24 mouse cellular contexts compared by ENCODE assay signal in the genomic region with DNA sequence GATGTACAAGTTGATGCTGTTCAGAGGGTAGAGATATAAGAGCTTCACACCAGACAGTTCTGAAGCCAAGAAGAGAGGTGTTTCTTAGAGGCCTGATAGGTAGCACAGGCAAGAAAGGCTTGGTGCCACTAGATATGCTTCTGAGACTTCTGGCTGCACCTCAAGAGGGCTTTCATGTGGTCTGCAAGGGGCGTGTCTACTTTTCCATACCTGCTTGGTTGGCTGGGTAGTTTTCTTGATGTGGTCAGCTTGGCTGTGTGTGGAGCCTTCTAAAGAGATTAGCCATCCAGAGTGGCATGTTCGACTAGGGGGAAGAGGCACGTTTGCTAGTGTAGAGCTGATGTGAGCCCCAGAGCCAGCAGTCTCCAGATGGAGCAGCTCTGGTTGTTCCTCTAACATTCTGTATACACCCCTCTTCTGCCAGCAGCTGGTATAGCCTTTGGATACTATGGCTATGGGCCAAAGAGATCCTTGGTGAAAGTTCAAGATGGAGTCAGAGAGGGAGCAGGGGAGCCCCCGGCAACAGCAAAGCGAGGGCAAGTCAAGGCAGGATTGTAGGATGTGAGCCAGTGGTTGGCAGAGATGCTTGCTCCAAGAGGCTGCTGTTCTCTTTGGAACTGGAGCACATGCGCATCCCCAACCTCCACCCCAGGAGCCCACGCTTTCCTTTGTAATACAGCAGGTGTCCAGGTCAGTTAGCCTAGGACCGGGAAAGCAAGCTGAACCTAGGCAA. TPM values are rescaled to one million over a fixed set of nuclear protein-coding genes. Genes with fewer than 3 reads are reported as not detected.
DNase-seq lines count a peak whose midpoint lies in the region; ATAC-seq and TF ChIP-seq lines count a peak whose summit lies in the region.
"Had no signal": no experiment of that assay in that cellular context is flagged by ENCODE, and none has a peak within 500 bp of the region (broad histone marks: within the 10 kb centered on the region; RNA-seq: fewer than 3 reads in every experiment).

No protein-coding gene starts in this region.

- peak; percentile 29; the same call in 1 of the 2 replicates for ATAC-seq in lung, embryonic 16.5 days (ENCODE audit: low read depth)
- peak; percentile 49 for ATAC-seq in inflammation-experienced regulatory T-cells, adult 6 months
- ATAC-seq in liver, postnatal 0 days = no peak
- no peak for ATAC-seq in stomach, postnatal 0 days (ENCODE audit: low FRiP score, low TSS enrichment)
- ATAC-seq: midbrain, embryonic 16.5 days had no signal

- no peaks in the 10 kb centered on the region for H3K27me3 ChIP-seq in lung, embryonic 16.5 days (ENCODE audit: control insufficient read depth, insufficient read depth, low read depth, low read length)
- H3K27me3 ChIP-seq in liver, postnatal 0 days (ENCODE audit: insufficient read depth, low read length) = no peaks in the 10 kb centered on the region
- H3K27me3 ChIP-seq in stomach, postnatal 0 days (ENCODE audit: control insufficient read depth, insufficient read depth, low read length) = no peaks in the 10 kb centered on the region
- H3K27me3 ChIP-seq: embryonic facial prominence, embryonic 12.5 days; liver, embryonic 15.5 days had no signal

- H3K9me3 ChIP-seq in lung, embryonic 16.5 days (ENCODE audit: control insufficient read depth, low read length) = no peaks in the 10 kb centered on the region
- no peaks in the 10 kb centered on the region for H3K9me3 ChIP-seq in ES-E14 (ENCODE audit: control insufficient read depth, insufficient read depth, low read depth, low read length)
- no peaks in the 10 kb centered on the region for H3K9me3 ChIP-seq in liver, postnatal 0 days (ENCODE audit: low read length)
- H3K9me3 ChIP-seq in stomach, postnatal 0 days (ENCODE audit: control insufficient read depth, low read length) = no peaks in the 10 kb centered on the region
- H3K9me3 ChIP-seq: embryonic facial prominence, embryonic 12.5 days; liver, embryonic 15.5 days had no signal

- WGBS in lung, embryonic 16.5 days = 64% methylated on average over 8 of the region's 8 CpGs
- 72% methylated on average over 8 of the region's 8 CpGs for WGBS in liver, postnatal 0 days (ENCODE audit: insufficient replicate concordance)
- WGBS in stomach, postnatal 0 days = 58% methylated on average over 8 of the region's 8 CpGs

- no peaks in the 10 kb centered on the region for H3K36me3 ChIP-seq in lung, embryonic 16.5 days (ENCODE audit: control insufficient read depth, insufficient read depth, low read length)
- H3K36me3 ChIP-seq in ES-E14 (ENCODE audit: control insufficient read depth, insufficient read depth, low read length, poor library complexity, severe bottlenecking) = no peaks in the 10 kb centered on the region
- H3K36me3 ChIP-seq in liver, postnatal 0 days (replicated peaks; ENCODE audit: insufficient read depth, low read length) = no peaks in the 10 kb centered on the region
- no peaks in the 10 kb centered on the region for H3K36me3 ChIP-seq in stomach, postnatal 0 days (ENCODE audit: control insufficient read depth, insufficient read depth, low read length)
- H3K36me3 ChIP-seq: embryonic facial prominence, embryonic 12.5 days; liver, embryonic 15.5 days had no signal

- peaks cover 21% of the 10 kb centered on the region for H3K4me1 ChIP-seq in lung, embryonic 16.5 days (replicated peaks; ENCODE audit: control insufficient read depth, insufficient read depth, low read length)
- H3K4me1 ChIP-seq in ES-E14 (ENCODE audit: control insufficient read depth in 2 of 2, insufficient read depth in 2 of 2, low read length in 2 of 2, poor library complexity in 1 of 2) = peaks cover 4 to 25% of the 10 kb centered on the region in 2 experiments
- peaks cover 5% of the 10 kb centered on the region for H3K4me1 ChIP-seq in liver, postnatal 0 days (ENCODE audit: insufficient read depth)
- H3K4me1 ChIP-seq in stomach, postnatal 0 days (replicated peaks; ENCODE audit: control insufficient read depth, insufficient read depth) = peaks cover 5% of the 10 kb centered on the region
- H3K4me1 ChIP-seq: liver, embryonic 15.5 days had no signal

- DNase-seq in lung, postnatal 36 days = no peak
- no peak for DNase-seq in ES-E14 (ENCODE audit: low read depth, low spot score)
- DNase-seq in thymus, postnatal 36 days = peak; percentile 63 to 71
- no peak for DNase-seq in urinary bladder, postnatal 10 days (ENCODE audit: low spot score)
- DNase-seq in liver, postnatal 0 days = no peak
- no peak for DNase-seq in stomach, postnatal 0 days (ENCODE audit: low spot score)
- DNase-seq: adrenal gland, postnatal 36 days; B cell, adult 2 months; cerebellum, postnatal 25 days; heart, adult 18-20 months; heart, postnatal 10 days; kidney, adult 8-10 months; layer of hippocampus, postnatal 36 days had no signal

- H3K27ac ChIP-seq in lung, embryonic 16.5 days (ENCODE audit: low read length) = no peak overlapping the region
- no peak overlapping the region for H3K27ac ChIP-seq in ES-E14 (ENCODE audit: insufficient read depth, low read depth, low read length, poor library complexity, severe bottlenecking)
- no peak overlapping the region for H3K27ac ChIP-seq in liver, postnatal 0 days (ENCODE audit: low read depth)
- H3K27ac ChIP-seq in stomach, postnatal 0 days (replicated peaks) = no peak overlapping the region
- H3K27ac ChIP-seq: embryonic facial prominence, embryonic 12.5 days; hindbrain, embryonic 14.5 days; liver, embryonic 15.5 days; macrophage had no signal

- in situ Hi-C loops in ES-E14 (cut with MboI; ENCODE audit: low sequenced_read_pairs in 2 of 2, unreplicated experiment in 2 of 2) = no loop called here

- H3K4me2 ChIP-seq in lung, embryonic 16.5 days (ENCODE audit: low read depth, low read length) = no peak overlapping the region
- H3K4me2 ChIP-seq in liver, postnatal 0 days (ENCODE audit: low read depth, low read length) = no peak overlapping the region
- H3K4me2 ChIP-seq in stomach, postnatal 0 days (replicated peaks; ENCODE audit: low read depth) = no peak overlapping the region
- H3K4me2 ChIP-seq: embryonic facial prominence, embryonic 12.5 days; hindbrain, embryonic 14.5 days; liver, embryonic 15.5 days had no signal

- H3K4me3 ChIP-seq in lung, embryonic 16.5 days (ENCODE audit: low read length) = no peak overlapping the region
- no peak overlapping the region for H3K4me3 ChIP-seq in ES-E14 (ENCODE audit: insufficient read depth in 1 of 2, low read depth in 1 of 2, low read length in 2 of 2, poor library complexity in 1 of 2, severe bottlenecking in 1 of 2)
- no peak overlapping the region for H3K4me3 ChIP-seq in liver, postnatal 0 days (ENCODE audit: low read depth, low read length)
- H3K4me3 ChIP-seq in stomach, postnatal 0 days (ENCODE audit: low read depth, low read length) = no peak overlapping the region
- H3K4me3 ChIP-seq: embryonic facial prominence, embryonic 12.5 days; liver, embryonic 15.5 days had no signal

- H3K9ac ChIP-seq in lung, embryonic 16.5 days (ENCODE audit: low read length) = no peak overlapping the region
- peak overlapping the region; percentile 33; the same call in 1 of the 2 replicates for H3K9ac ChIP-seq in ES-E14 (ENCODE audit: insufficient read depth, low read depth, low read length, poor library complexity, severe bottlenecking)
- no peak overlapping the region for H3K9ac ChIP-seq in liver, postnatal 0 days (replicated peaks)
- no peak overlapping the region for H3K9ac ChIP-seq in stomach, postnatal 0 days (ENCODE audit: low read length)
- H3K9ac ChIP-seq: embryonic facial prominence, embryonic 12.5 days; hindbrain, embryonic 14.5 days; liver, embryonic 15.5 days had no signal

- no peak for TF ChIP-seq EP300 in liver, postnatal 0 days (IDR thresholded peaks at IDR 0.05; ENCODE audit: low read depth)
- no peak for TF ChIP-seq EP300 in stomach, postnatal 0 days (optimal IDR thresholded peaks at IDR 0.05)

- no peak for TF ChIP-seq CTCF in liver, postnatal 0 days (IDR thresholded peaks at IDR 0.05; ENCODE audit: low read depth)
- TF ChIP-seq CTCF in stomach, postnatal 0 days (IDR thresholded peaks at IDR 0.05; ENCODE audit: low read depth) = no peak

TF ChIP-seq in ES-E14, 5 proteins besides CTCF, POLR2A, EP300 and RAD21:
- no peak for TF ChIP-seq MAFK (IDR thresholded peaks at IDR 0.05; ENCODE audit: insufficient read depth, low read depth, low read length)
- no peak for TF ChIP-seq CHD2 (IDR thresholded peaks at IDR 0.05; ENCODE audit: low read depth, low read length)
- TF ChIP-seq HCFC1 (IDR thresholded peaks at IDR 0.05; ENCODE audit: borderline replicate concordance, insufficient read depth, low read length) = no peak
- no peak for TF ChIP-seq ZC3H11A (IDR thresholded peaks at IDR 0.05; ENCODE audit: borderline replicate concordance, low read depth, low read length)
- TF ChIP-seq ZNF384 (IDR thresholded peaks at IDR 0.05; ENCODE audit: low read depth, low read length) = no peak

RNA-seq across cellular contexts. Expression of a gene that starts 34.4 kb away (rescaled TPM):
- polyA plus RNA-seq in lung, embryonic 16.5 days (2015; fragmentation: Nextera tagmentation; extraction: Ambion mirVana) = not detected in 2 replicates
- total RNA-seq in ES-E14 (2012; rRNA removed) = not detected in 2 replicates
- not detected for polyA plus RNA-seq in inflammation-experienced regulatory T-cells, adult 6 months (2017; shearing (Covaris generic))
- polyA plus RNA-seq in liver, postnatal 0 days (2015; fragmentation: Nextera tagmentation; extraction: Ambion mirVana) = 0.08 TPM in 1 of 2 replicates, not detected in the other
- not detected in 2 replicates for polyA plus RNA-seq in stomach, postnatal 0 days (2015; fragmentation: Nextera tagmentation; extraction: Ambion mirVana)
- total RNA-seq: adrenal gland, postnatal 36 days; heart, adult 18-20 months; heart, postnatal 10 days; layer of hippocampus, postnatal 36 days had no signal
- polyA plus RNA-seq: forebrain, embryonic 11.5 days; hindbrain, embryonic 14.5 days; large intestine, adult 2 months; limb, embryonic 11.5 days; liver, embryonic 15.5 days; macrophage; midbrain, embryonic 16.5 days; neural tube, embryonic 11.5 days had no signal

Comparison
In these comparisons a context has a peak if more than half of its experiments do, and no peak if none do; other contexts are left out.
1. ATAC-seq: peak in lung, embryonic 16.5 days (single experiment) and inflammation-experienced regulatory T-cells, adult 6 months (single experiment); none in liver, postnatal 0 days (single experiment) and stomach, postnatal 0 days (single experiment).
2. DNase-seq: peak in thymus, postnatal 36 days (2 of 2); none in lung, postnatal 36 days (single experiment), ES-E14 (single experiment), urinary bladder, postnatal 10 days (single experiment), liver, postnatal 0 days (single experiment) and stomach, postnatal 0 days (single experiment).